Mouse (Mus musculus): ENCODE data around the gene 1500011B03Rik.
A peak's percentile ranks its signal among the peaks of the same experiment; 100 is the strongest.

1500011B03Rik gene

GRCm38 (mm10) chr5:114804335-114804734 lies 18.9 kb downstream of the 1500011B03Rik start:
- DNase-seq (ENCODE audit: low read depth, low spot score), result no peak
- H3K36me3 ChIP-seq (ENCODE audit: control insufficient read depth, insufficient read depth, low read length, poor library complexity, severe bottlenecking), result peaks cover 14% of the 10 kb centered on the region
- H3K27me3 ChIP-seq (ENCODE audit: control insufficient read depth, insufficient read depth, low read length, poor library complexity, severe bottlenecking), result no peaks in the 10 kb centered on the region

- Histone ChIP-seq H3K36me3 (ENCODE audit: control insufficient read depth, insufficient read depth, low read length, poor library complexity, severe bottlenecking) (peaks cover 14% of the 10 kb centered on the region), H3K27me3 (ENCODE audit: control insufficient read depth, insufficient read depth, low read length, poor library complexity, severe bottlenecking) (no peaks in the 10 kb centered on the region)
- DNase-seq (ENCODE audit: low read depth, low spot score), result no peak
These were observed 20.0 kb downstream of the 1500011B03Rik start for GRCm38 (mm10) chr5:114803231-114803630.

GRCm38 (mm10) chr5:114801841-114802240 lies 21.4 kb downstream of the 1500011B03Rik start:
- Histone ChIP-seq H3K27me3 (ENCODE audit: control insufficient read depth, insufficient read depth, low read length, poor library complexity, severe bottlenecking) (no peaks in the 10 kb centered on the region), H3K36me3 (ENCODE audit: control insufficient read depth, insufficient read depth, low read length, poor library complexity, severe bottlenecking) (peaks cover 16% of the 10 kb centered on the region)
- no peak for DNase-seq (ENCODE audit: low read depth, low spot score)

GRCm38 (mm10) chr5:114801049-114801448 lies 22.2 kb downstream of the 1500011B03Rik start:
- DNase-seq (ENCODE audit: low read depth, low spot score), result peak; percentile 39
- Histone ChIP-seq H3K36me3 (ENCODE audit: control insufficient read depth, insufficient read depth, low read length, poor library complexity, severe bottlenecking) (peaks cover 16% of the 10 kb centered on the region), H3K27me3 (ENCODE audit: control insufficient read depth, insufficient read depth, low read length, poor library complexity, severe bottlenecking) (no peaks in the 10 kb centered on the region)

GRCm38 (mm10) chr5:114799848-114800247 lies 23.4 kb downstream of the 1500011B03Rik start:
- H3K36me3 ChIP-seq (ENCODE audit: control insufficient read depth, insufficient read depth, low read length, poor library complexity, severe bottlenecking), result peaks cover 16% of the 10 kb centered on the region
- DNase-seq (ENCODE audit: low read depth, low spot score), result no peak
- no peaks in the 10 kb centered on the region for H3K27me3 ChIP-seq (ENCODE audit: control insufficient read depth, insufficient read depth, low read length, poor library complexity, severe bottlenecking)

GRCm38 (mm10) chr5:114797253-114797652 lies 26.0 kb downstream of the 1500011B03Rik start:
- DNase-seq (ENCODE audit: low read depth, low spot score), result no peak
- no peaks in the 10 kb centered on the region for H3K27me3 ChIP-seq (ENCODE audit: control insufficient read depth, insufficient read depth, low read length, poor library complexity, severe bottlenecking)
- peaks cover 20% of the 10 kb centered on the region for H3K36me3 ChIP-seq (ENCODE audit: control insufficient read depth, insufficient read depth, low read length, poor library complexity, severe bottlenecking)

- DNase-seq (ENCODE audit: low read depth, low spot score), result no peak
- Histone ChIP-seq H3K27me3 (ENCODE audit: control insufficient read depth, insufficient read depth, low read length, poor library complexity, severe bottlenecking) (no peaks in the 10 kb centered on the region), H3K36me3 (ENCODE audit: control insufficient read depth, insufficient read depth, low read length, poor library complexity, severe bottlenecking) (peaks cover 18% of the 10 kb centered on the region)
These were observed 26.8 kb downstream of the 1500011B03Rik start for GRCm38 (mm10) chr5:114796299-114797012.

- DNase-seq (ENCODE audit: low read depth, low spot score), result no peak
- Histone ChIP-seq H3K27me3 (ENCODE audit: control insufficient read depth, insufficient read depth, low read length, poor library complexity, severe bottlenecking) (no peaks in the 10 kb centered on the region), H3K36me3 (ENCODE audit: control insufficient read depth, insufficient read depth, low read length, poor library complexity, severe bottlenecking) (peaks cover 14% of the 10 kb centered on the region)
These were observed 27.6 kb downstream of the 1500011B03Rik start for GRCm38 (mm10) chr5:114795653-114796052.

GRCm38 (mm10) chr5:114795231-114795630 lies 28.0 kb downstream of the 1500011B03Rik start:
- DNase-seq (ENCODE audit: low read depth, low spot score), result no peak
- peaks cover 12% of the 10 kb centered on the region for H3K36me3 ChIP-seq (ENCODE audit: control insufficient read depth, insufficient read depth, low read length, poor library complexity, severe bottlenecking)
- no peaks in the 10 kb centered on the region for H3K27me3 ChIP-seq (ENCODE audit: control insufficient read depth, insufficient read depth, low read length, poor library complexity, severe bottlenecking)

GRCm38 (mm10) chr5:114794609-114795008 lies 28.7 kb downstream of the 1500011B03Rik start:
- no peak for DNase-seq (ENCODE audit: low read depth, low spot score)
- Histone ChIP-seq H3K36me3 (ENCODE audit: control insufficient read depth, insufficient read depth, low read length, poor library complexity, severe bottlenecking) (peaks cover 12% of the 10 kb centered on the region), H3K27me3 (ENCODE audit: control insufficient read depth, insufficient read depth, low read length, poor library complexity, severe bottlenecking) (no peaks in the 10 kb centered on the region)

- no peak for DNase-seq (ENCODE audit: low read depth, low spot score)
- peaks cover 13% of the 10 kb centered on the region for H3K36me3 ChIP-seq (ENCODE audit: control insufficient read depth, insufficient read depth, low read length, poor library complexity, severe bottlenecking)
- H3K27me3 ChIP-seq (ENCODE audit: control insufficient read depth, insufficient read depth, low read length, poor library complexity, severe bottlenecking), result no peaks in the 10 kb centered on the region
These were observed 30.0 kb downstream of the 1500011B03Rik start for GRCm38 (mm10) chr5:114793317-114793716.

GRCm38 (mm10) chr5:114785196-114785595 lies 38.1 kb downstream of the 1500011B03Rik start:
- H3K27me3 ChIP-seq (ENCODE audit: control insufficient read depth, insufficient read depth, low read length, poor library complexity, severe bottlenecking), result no peaks in the 10 kb centered on the region
- H3K36me3 ChIP-seq (ENCODE audit: control insufficient read depth, insufficient read depth, low read length, poor library complexity, severe bottlenecking), result peaks cover 9% of the 10 kb centered on the region
- no peak for DNase-seq (ENCODE audit: low read depth, low spot score)

GRCm38 (mm10) chr5:114784622-114785165 lies 38.6 kb downstream of the 1500011B03Rik start:
- H3K36me3 ChIP-seq (ENCODE audit: control insufficient read depth, insufficient read depth, low read length, poor library complexity, severe bottlenecking), result peaks cover 9% of the 10 kb centered on the region
- peak; percentile 55 for DNase-seq (ENCODE audit: low read depth, low spot score)
- H3K27me3 ChIP-seq (ENCODE audit: control insufficient read depth, insufficient read depth, low read length, poor library complexity, severe bottlenecking), result no peaks in the 10 kb centered on the region

GRCm38 (mm10) chr5:114783405-114784163 lies 39.7 kb downstream of the 1500011B03Rik start:
- DNase-seq (ENCODE audit: low read depth, low spot score), result peak; percentile 75
- Histone ChIP-seq H3K36me3 (ENCODE audit: control insufficient read depth, insufficient read depth, low read length, poor library complexity, severe bottlenecking) (peaks cover 7% of the 10 kb centered on the region; the same call in 1 of the 2 replicates), H3K27me3 (ENCODE audit: control insufficient read depth, insufficient read depth, low read length, poor library complexity, severe bottlenecking) (no peaks in the 10 kb centered on the region)

GRCm38 (mm10) chr5:114782991-114783390 lies 40.3 kb downstream of the 1500011B03Rik start:
- DNase-seq (ENCODE audit: low read depth, low spot score), result no peak
- Histone ChIP-seq H3K27me3 (ENCODE audit: control insufficient read depth, insufficient read depth, low read length, poor library complexity, severe bottlenecking) (no peaks in the 10 kb centered on the region), H3K36me3 (ENCODE audit: control insufficient read depth, insufficient read depth, low read length, poor library complexity, severe bottlenecking) (peaks cover 7% of the 10 kb centered on the region; the same call in 1 of the 2 replicates)

Measured in splenic B cell, adult 2 months (primary cell).